Mouse (Mus musculus) thymus, postnatal 0 days (tissue): Measurements from ENCODE around the gene Por. TPM values are rescaled to one million over a fixed set of nuclear protein-coding genes. Genes with fewer than 3 reads are reported as not detected.

ENCODE experiments used
- DNase-seq: peaks from one replicate; pipeline ENCODE4 v3.0.0-alpha.2; 2015; ENCODE audit warnings: low spot score
- microRNA-seq: library from miRNA; unstranded; fragments of <30 nt; microRNA quantifications from one replicate; pipeline ENCODE4, GENCODE M21; 2016; ENCODE audit warnings: borderline number of aligned reads
- polyA plus RNA-seq: library from polyadenylated mRNA; unstranded; fragments of >200 nt; fragmentation: Nextera tagmentation; extraction: Ambion mirVana; gene quantifications from 2 replicates; pipeline ENCODE4 v1.2.1, GENCODE M21; 2015

The Por gene
- polyA plus RNA-seq, 1 experiment from 2014 or later, result 45.8 TPM

DNA sequence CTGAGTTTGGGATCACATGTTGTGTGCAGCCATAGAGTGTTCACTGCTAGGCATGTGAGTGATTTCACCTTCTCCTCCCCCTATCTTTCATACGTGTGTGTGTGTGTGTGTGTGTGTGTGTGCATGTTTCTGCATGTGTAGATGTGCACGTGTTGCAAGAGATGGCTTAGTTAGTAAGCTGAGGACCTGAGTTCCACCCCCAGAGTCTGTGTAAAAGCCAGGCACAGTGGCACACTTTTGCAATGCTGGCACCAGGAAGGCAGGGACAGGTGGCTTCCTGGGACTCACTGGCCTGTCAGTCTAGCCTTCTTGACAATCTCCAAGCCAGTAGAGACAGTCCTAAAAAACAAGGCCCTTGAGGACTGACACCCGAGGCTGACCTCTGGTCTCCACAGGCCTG is 95.1 kb downstream of the Por start:
- DNase-seq, result no peak

DNA sequence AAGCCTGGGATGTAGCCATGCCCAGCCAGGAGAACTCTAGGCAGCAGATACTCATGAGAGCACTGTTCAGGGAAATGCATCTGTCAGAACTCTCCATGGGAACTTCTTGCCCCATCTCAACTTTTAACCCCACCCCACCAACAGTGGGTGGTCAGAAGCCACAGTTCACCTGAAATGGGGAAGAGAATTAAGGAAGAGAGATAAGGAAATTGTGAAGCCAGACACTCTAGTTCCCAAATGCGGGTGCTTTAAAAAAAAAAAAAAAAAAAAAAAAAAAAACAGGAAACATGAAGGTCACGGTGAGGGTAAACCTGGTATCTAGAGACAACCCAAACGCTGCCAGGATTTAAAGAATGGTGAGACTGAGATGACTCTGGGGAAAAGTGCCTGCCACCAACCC is 102.7 kb downstream of the Por start:
- no peak for DNase-seq

GRCm38 (mm10) chr5:135776546-135776945 is 106.7 kb downstream of the Por start:
- no peak for DNase-seq

- no peak for DNase-seq
Observed at GRCm38 (mm10) chr5:135777796-135778470, 108.1 kb downstream of the Por start, which contains the start of gene Styxl1. Styxl1 (minus strand) TSS chr5:135778385.

DNA sequence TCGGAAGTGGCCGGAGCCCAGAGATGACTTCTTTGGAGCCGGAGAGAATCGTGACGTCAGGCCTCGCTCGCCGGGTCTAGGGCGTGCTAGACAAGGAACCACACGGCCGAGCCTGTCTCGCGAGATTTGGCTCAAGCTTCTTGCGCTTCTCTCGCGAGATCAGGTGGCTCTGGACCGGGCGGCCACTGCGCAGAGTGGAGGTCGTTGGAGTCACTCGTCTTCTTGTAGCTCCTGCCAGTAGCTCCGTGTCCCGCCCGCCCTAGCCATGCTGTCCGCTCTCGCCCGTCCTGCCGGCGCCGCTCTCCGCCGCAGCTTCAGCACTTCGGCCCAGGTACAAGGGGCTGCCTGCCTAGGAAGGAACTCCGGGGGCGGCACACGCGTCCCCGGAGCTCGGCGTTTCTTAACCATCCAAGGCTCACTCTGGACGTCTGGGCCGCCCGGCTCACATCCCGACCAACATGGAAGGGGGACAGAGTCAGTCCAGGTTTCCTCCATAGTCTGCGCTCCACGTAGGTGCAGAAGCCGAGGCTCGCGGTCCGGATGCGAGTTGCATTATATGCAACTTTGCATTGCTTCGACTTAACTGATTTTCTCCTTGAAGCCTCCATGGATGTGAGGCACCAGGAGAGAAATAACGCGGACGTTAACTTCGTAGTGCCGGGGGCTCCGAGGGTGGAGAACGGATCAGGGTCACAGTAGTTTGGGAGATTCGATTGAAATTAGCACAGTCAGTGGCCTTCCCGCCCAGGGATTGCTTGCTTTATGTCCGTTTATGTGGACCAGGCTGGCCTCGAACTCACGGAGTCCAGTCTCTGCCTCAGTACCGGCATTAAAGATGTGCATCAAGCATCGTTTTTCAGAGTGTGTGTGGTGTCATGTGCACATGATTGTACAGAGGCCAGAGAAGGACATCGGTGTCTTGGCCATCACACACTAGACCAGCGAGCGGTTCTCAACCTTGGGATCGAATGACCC is 108.9 kb downstream of the Por start, which contains the start of gene Mdh2:
Mdh2 (plus strand) TSS at position 10 of the 975 bp plus-strand sequence.
- peak; percentile 100 for DNase-seq

GRCm38 (mm10) chr5:135780331-135780730 is 110.5 kb downstream of the Por start:
- DNase-seq, result no peak

DNA sequence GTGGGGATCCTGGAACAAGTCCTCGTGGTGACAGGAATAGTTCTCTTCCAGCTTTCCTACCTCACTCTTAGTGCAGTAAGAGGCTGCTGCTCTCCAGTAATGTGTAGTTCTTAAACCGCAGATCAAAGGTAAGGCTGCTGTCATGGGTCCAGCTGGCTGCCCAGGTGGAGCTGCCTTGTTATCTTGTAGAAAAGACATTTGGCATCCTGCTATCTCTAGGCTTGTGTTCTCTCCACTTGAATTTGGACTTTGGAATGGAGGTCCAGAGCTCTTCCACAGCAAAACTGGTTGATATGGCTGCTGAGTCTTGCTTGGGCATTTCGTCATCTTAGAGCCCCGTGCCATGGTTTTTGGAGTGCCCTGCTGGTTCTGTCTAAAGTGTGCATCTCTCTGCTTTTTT is 113.1 kb downstream of the Por start:
- no peak for DNase-seq

Small RNA genes within 50 kb of the gene (microRNA-seq; reads per million reads assigned to microRNA genes)
- not detected for gene Mir7034

Other genes with a start within 250 kb of the Por start
- 2.4 and 2.7 TPM in 2 replicates for gene Hip1, start 124.9 kb upstream of the Por start, polyA plus RNA-seq
- not detected in 2 replicates for gene Ccl26, start 106.5 kb upstream of the Por start, polyA plus RNA-seq
- 32.0 and 35.5 TPM in 2 replicates for gene Ccl24, start 97.0 kb upstream of the Por start, polyA plus RNA-seq
- gene Rhbdd2, start 37.4 kb upstream of the Por start, polyA plus RNA-seq, result 25.5 and 27.3 TPM in 2 replicates
- 37.3 and 40.4 TPM in 2 replicates for gene Tmem120a, start 74.4 kb downstream of the Por start, polyA plus RNA-seq
- gene Styxl1, start 108.4 kb downstream of the Por start, polyA plus RNA-seq, result 0.83 and 0.96 TPM in 2 replicates
- 525 and 570 TPM in 2 replicates for gene Mdh2, start 108.4 kb downstream of the Por start, polyA plus RNA-seq
- gene Srrm3, start 136.9 kb downstream of the Por start, polyA plus RNA-seq, result 0.09 TPM in 1 of 2 replicates, not detected in the other
- gene Hspb1, start 217.9 kb downstream of the Por start, polyA plus RNA-seq, result 23.7 and 29.1 TPM in 2 replicates